Mouse (Mus musculus) embryonic facial prominence, embryonic 14.5 days (tissue): Measurements from ENCODE around the gene Ube4b. TPM values are rescaled to one million over a fixed set of nuclear protein-coding genes. Genes with fewer than 3 reads are reported as not detected.
"Not testable (repeated sequence)": the region's sequence is repeated elsewhere in the genome, so short reads cannot be mapped to it uniquely, and the experiment has no call there.

ENCODE experiments used
- ATAC-seq: fragments of 200-750 bp; cut with Nextera tagmentation; 2 replicates; pipeline ENCODE4 v1.8.0; 2017; ENCODE audit warnings: low read depth, moderate number of reproducible peaks, moderate TSS enrichment
- DNase-seq: peaks from one replicate; pipeline ENCODE4 v3.0.0-alpha.2; 2015; ENCODE audit warnings: low spot score
- H3K27ac ChIP-seq: fragments of 300-500 bp; sonication (generic); replicated peaks from 2 replicates; pipeline ENCODE4 v1.5.1; 2014; ENCODE audit warnings: low read depth, mild to moderate bottlenecking, low read length, moderate library complexity
- H3K27me3 ChIP-seq: fragments of 300-500 bp; sonication (generic); replicated peaks from 2 replicates; pipeline ENCODE4 v1.6.1; 2014; ENCODE audit warnings: low read length; ENCODE audit not compliant: control insufficient read depth, insufficient read depth
- H3K36me3 ChIP-seq: fragments of 300-500 bp; sonication (generic); 2 replicates; pipeline ENCODE4 v1.6.1; 2014; ENCODE audit warnings: low read length, mixed read lengths; ENCODE audit not compliant: control insufficient read depth, insufficient read depth
- H3K4me1 ChIP-seq: fragments of 300-500 bp; sonication (generic); 2 replicates; pipeline ENCODE4 v1.6.1; 2014; ENCODE audit warnings: antibody characterized with exemption, low read length; ENCODE audit not compliant: control insufficient read depth, insufficient read depth
- H3K4me2 ChIP-seq: fragments of 300-500 bp; sonication (generic); 2 replicates; pipeline ENCODE4 v1.6.1; 2014; ENCODE audit warnings: low read depth, mild to moderate bottlenecking, low read length, moderate library complexity, mixed read lengths
- H3K4me3 ChIP-seq: fragments of 300-500 bp; sonication (generic); 2 replicates; pipeline ENCODE4 v1.5.1; 2014; ENCODE audit warnings: low read depth, mild to moderate bottlenecking, low read length
- H3K9ac ChIP-seq: fragments of 300-500 bp; sonication (generic); 2 replicates; pipeline ENCODE4 v1.6.1; 2014; ENCODE audit warnings: low read depth, mild to moderate bottlenecking, low read length, moderate library complexity, mixed read lengths
- H3K9me3 ChIP-seq: fragments of 300-500 bp; sonication (generic); 2 replicates; pipeline ENCODE4 v1.6.1; 2016; ENCODE audit warnings: low read length; ENCODE audit not compliant: control insufficient read depth
- WGBS: fragments of 180-500 bp; shearing (Covaris S2); extraction: QIAGEN DNeasy Blood & Tissue Kit; methylation state at CpG from one replicate; pipeline ENCODE4 v1.1.7; 2014; 5-methylcytosine and 5-hydroxymethylcytosine counted together
- polyA plus RNA-seq: library from polyadenylated mRNA; unstranded; fragments of >200 nt; fragmentation: Nextera tagmentation; extraction: Ambion mirVana; gene quantifications from 2 replicates; pipeline ENCODE4 v1.2.1, GENCODE M21; 2014

The Ube4b gene
- polyA plus RNA-seq, 1 experiment from 2014 or later = 43.7 TPM

DNA sequence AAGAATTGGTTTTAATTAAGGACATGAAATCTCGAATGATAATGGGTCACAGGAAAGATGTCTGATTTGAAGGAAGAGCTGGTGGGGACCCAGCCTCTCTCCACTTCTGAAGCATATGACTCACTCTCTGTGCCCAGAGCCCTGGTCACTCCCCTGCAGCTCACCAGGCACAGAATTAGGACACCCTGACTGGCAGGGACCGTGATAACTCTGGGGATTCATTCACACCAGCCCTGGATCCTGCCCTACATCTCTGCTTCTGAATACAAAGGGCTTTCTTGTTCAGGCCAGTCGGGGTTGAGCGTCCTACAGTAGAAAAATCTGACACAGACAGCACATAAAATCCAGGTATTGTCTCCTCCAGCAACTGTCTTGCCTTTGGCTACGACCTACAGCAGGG, 32.0 kb upstream of the Ube4b start:
- DNase-seq (no peak), ATAC-seq (no peak)
- Histone ChIP-seq H3K36me3 (no peaks in the 10 kb centered on the region), H3K9me3 (no peaks in the 10 kb centered on the region), H3K4me1 (no peaks in the 10 kb centered on the region), H3K9ac (no peak overlapping the region), H3K27me3 (no peaks in the 10 kb centered on the region), H3K4me2 (no peak overlapping the region), H3K4me3 (no peak overlapping the region), H3K27ac (no peak overlapping the region)
- 33% methylated on average over 5 of the region's 5 CpGs for WGBS

- Histone ChIP-seq H3K27me3 (no peaks in the 10 kb centered on the region), H3K9me3 (no peaks in the 10 kb centered on the region), H3K27ac (no peak overlapping the region), H3K4me3 (no peak overlapping the region), H3K36me3 (no peaks in the 10 kb centered on the region), H3K9ac (no peak overlapping the region), H3K4me1 (no peaks in the 10 kb centered on the region), H3K4me2 (no peak overlapping the region)
- WGBS = 69% methylated on average over 6 of the region's 6 CpGs
- DNase-seq (peak; percentile 9), ATAC-seq (no peak)
These were observed 31.4 kb upstream of the Ube4b start for GRCm38 (mm10) chr4:149457831-149458430.

DNA sequence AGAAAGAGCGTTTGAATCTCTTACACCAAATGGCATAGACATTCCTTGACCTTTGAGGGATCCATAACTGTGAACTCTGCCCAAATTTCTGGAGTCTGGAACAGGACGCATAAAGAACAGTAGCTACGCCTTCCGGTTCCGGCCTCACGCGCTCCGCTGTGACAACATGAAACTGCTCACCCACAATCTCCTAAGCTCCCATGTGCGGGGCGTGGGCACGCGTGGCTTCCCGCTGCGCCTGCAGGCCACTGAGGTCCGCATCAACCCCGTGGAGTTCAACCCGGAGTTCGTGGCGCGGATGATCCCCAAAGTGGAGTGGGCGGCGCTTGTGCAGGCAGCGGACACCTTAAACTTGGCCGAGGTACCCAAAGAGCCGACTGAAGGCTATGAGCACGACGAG, 30.6 kb upstream of the Ube4b start:
- H3K4me2 ChIP-seq, H3K4me3 ChIP-seq, H3K27me3 ChIP-seq, H3K9me3 ChIP-seq, ATAC-seq, H3K36me3 ChIP-seq, H3K4me1 ChIP-seq, H3K27ac ChIP-seq, H3K9ac ChIP-seq, DNase-seq: not testable (repeated sequence)
- 87% methylated on average over 24 of the region's 27 CpGs for WGBS

- Histone ChIP-seq H3K27me3 (no peaks in the 10 kb centered on the region), H3K27ac (no peak within 1 kb of the TSS), H3K4me2 (no peak within 1 kb of the TSS), H3K4me1 (no peaks in the 10 kb centered on the region), H3K36me3 (no peaks in the 10 kb centered on the region), H3K9me3 (no peaks in the 10 kb centered on the region), H3K9ac (no peak within 1 kb of the TSS), H3K4me3 (no peak within 1 kb of the TSS)
- ATAC-seq = no peak
- DNase-seq = no peak
- WGBS = 54% methylated on average over 8 of the region's 8 CpGs
These were observed 28.3 kb upstream of the Ube4b start, which contains the start of gene Rbp7 for GRCm38 (mm10) chr4:149454879-149455278. Gene Rbp7 (minus strand): TSS chr4:149454978.

DNA sequence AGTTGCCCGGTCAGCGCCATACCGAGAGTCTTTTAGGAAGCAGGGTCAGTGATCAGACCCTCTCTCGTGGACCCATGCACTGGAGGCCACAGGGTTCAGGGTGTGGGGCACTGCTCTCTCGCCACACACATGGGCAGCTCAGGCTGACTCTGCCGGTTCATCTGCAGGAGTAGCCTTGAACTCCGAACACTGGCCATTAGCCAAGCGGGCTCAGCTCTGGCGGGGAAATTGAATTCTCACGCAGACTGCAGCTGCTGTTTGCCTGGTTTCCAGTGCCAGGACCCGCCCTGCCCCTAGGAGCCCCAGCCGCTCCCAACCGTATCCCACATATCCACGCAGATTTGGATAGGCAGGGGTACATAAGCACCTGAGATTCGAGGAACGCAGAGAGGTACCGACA, 27.7 kb upstream of the Ube4b start:
- Histone ChIP-seq H3K27me3 (no peaks in the 10 kb centered on the region), H3K4me3 (no peak overlapping the region), H3K27ac (no peak overlapping the region), H3K9me3 (no peaks in the 10 kb centered on the region), H3K36me3 (no peaks in the 10 kb centered on the region), H3K9ac (no peak overlapping the region), H3K4me1 (no peaks in the 10 kb centered on the region), H3K4me2 (no peak overlapping the region)
- ATAC-seq = no peak
- peak; percentile 7 for DNase-seq
- WGBS = 76% methylated on average over 15 of the region's 17 CpGs

GRCm38 (mm10) chr4:149453656-149454055, 27.1 kb upstream of the Ube4b start:
- Histone ChIP-seq H3K4me3 (no peak overlapping the region), H3K4me2 (no peak overlapping the region), H3K36me3 (no peaks in the 10 kb centered on the region), H3K9me3 (no peaks in the 10 kb centered on the region), H3K27ac (no peak overlapping the region), H3K9ac (no peak overlapping the region), H3K4me1 (no peaks in the 10 kb centered on the region), H3K27me3 (no peaks in the 10 kb centered on the region)
- 83% methylated on average over 4 of the region's 4 CpGs for WGBS
- no peak for DNase-seq
- ATAC-seq = no peak

- ATAC-seq = no peak
- DNase-seq = no peak
- 74% methylated on average over 3 of the region's 3 CpGs for WGBS
These were observed 24.1 kb upstream of the Ube4b start for GRCm38 (mm10) chr4:149450636-149451035.

GRCm38 (mm10) chr4:149446309-149446708, 19.8 kb upstream of the Ube4b start:
- Histone ChIP-seq H3K9me3 (no peaks in the 10 kb centered on the region), H3K4me3 (no peak overlapping the region), H3K27ac (peak overlapping the region; percentile 91), H3K4me1 (peaks cover 12% of the 10 kb centered on the region), H3K36me3 (no peaks in the 10 kb centered on the region), H3K4me2 (peak overlapping the region; percentile 66; the same call in 1 of the 2 replicates), H3K9ac (no peak overlapping the region), H3K27me3 (no peaks in the 10 kb centered on the region)
- ATAC-seq (no peak), DNase-seq (no peak)
- 39% methylated on average over 1 of the region's 1 CpGs for WGBS

More at GRCm38 (mm10) chr4:149450636-149451035, 24.1 kb upstream of the Ube4b start:
- Histone ChIP-seq H3K4me2 (no peak overlapping the region), H3K27me3 (no peaks in the 10 kb centered on the region), H3K4me1 (peaks cover 4% of the 10 kb centered on the region; the same call in 1 of the 2 replicates), H3K9ac (no peak overlapping the region), H3K9me3 (no peaks in the 10 kb centered on the region), H3K36me3 (no peaks in the 10 kb centered on the region), H3K4me3 (no peak overlapping the region), H3K27ac (no peak overlapping the region)

DNA sequence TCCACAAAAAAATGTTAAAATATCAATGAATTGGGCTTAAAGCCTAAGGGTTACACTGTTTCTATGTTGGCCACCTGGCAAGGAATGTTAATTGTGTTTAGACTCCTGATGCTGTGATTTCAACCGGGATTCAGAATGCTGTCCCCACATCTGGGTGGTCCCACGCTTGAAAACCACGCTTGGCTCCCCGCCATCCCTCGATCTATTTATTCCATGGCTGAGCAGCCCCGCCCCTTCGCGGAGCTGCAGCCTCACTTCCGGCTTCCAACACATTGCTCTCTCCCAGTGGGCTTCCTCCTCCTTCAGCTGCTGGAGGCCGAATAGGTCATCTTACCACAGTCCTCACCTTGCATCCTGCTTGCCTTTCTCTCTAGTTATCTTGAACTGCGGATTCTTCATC, 19.3 kb upstream of the Ube4b start:
- Histone ChIP-seq H3K27me3 (no peaks in the 10 kb centered on the region), H3K4me3 (peak overlapping the region; percentile 35), H3K4me2 (peak overlapping the region; percentile 66), H3K4me1 (peaks cover 12% of the 10 kb centered on the region), H3K9ac (peak overlapping the region; percentile 47), H3K9me3 (no peaks in the 10 kb centered on the region), H3K36me3 (no peaks in the 10 kb centered on the region), H3K27ac (peak overlapping the region; percentile 91)
- WGBS = 1% methylated on average over 11 of the region's 11 CpGs
- ATAC-seq = peak; percentile 69
- DNase-seq = peak; percentile 91
